Mouse (Mus musculus) cerebellum, postnatal 10 days (tissue): ENCODE results near the gene Lmx1b.

Source experiments
- DNase-seq, 2 experiments: peaks; one replicate each; pipeline ENCODE4 v3.0.0; 2021; ENCODE audit warnings: mixed read lengths in 2 of 2

The Lmx1b gene

DNA sequence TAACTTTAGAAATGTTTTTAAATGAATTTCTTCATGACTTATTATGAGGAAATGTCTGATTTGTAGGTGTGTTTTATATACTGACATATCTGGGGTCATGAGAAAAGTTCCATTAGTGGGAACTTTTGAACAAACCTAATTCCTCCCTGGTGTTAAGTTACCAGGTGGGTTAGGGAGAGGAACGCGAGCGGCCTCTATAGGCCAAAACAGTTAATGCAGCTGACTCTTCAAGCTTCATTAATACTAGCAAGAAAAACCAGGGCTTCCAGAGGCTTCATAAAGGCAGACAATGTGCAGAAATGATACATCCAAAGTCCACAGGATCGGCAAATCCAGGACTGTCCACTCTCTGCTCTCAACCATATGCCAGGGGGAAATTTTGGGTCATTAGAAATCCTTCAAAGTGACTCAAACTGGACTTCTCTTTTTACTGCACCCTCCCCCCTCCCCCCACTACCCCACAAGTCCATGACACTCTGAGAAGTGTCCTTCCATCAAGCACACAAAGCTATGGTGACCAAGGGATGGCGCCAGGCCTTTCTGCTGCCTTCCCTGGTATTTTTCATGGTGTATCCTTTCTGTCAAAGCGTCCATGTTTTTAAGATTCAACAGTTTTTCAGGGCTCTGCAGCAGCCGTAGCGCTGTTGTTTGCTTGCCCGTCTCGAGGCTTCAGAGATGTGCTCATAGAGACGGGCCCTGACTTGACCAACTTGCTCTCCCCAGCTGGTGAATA lies 97.4 kb downstream of the Lmx1b start:
- peak; percentile 83 to 86 for DNase-seq

DNA sequence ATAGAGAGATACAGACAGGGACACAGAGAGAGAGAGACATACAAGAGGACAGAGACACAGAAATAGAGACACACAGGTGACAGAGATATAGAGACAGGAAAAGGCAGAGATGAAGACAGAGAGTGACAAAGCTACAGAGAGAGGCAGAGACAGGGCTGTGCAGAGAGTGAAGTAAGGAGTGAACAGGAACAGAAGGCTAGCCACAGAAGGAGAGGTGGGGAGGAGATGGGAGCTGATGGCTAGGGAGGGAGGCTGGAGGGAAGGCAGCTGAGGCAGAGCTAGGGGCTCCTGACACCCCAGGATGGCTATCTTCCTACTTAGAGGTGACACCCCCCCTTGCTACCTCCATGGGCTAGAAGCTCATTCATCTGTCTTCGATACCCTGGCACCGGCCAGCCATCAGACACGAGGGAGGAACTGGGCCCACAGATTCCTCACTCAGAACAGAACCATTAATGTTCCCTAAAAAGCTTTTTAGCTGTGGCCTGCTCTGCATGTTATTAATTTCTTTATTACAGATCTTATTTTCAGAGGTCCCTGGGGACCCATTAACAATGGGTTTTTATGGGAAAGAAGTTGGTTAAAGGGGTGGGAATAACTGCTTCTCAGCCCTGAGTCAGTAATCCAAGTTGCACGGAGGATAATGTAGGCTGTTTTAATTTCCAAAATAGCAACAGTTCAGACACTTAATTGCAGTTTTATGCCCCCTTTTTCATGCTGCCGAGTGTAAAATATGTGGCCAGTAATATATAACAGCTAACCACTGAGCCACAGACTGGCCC lies 114.8 kb downstream of the Lmx1b start:
- DNase-seq = no peak

GRCm38 (mm10) chr2:33515856-33516255 lies 124.5 kb downstream of the Lmx1b start:
- DNase-seq = no peak

DNA sequence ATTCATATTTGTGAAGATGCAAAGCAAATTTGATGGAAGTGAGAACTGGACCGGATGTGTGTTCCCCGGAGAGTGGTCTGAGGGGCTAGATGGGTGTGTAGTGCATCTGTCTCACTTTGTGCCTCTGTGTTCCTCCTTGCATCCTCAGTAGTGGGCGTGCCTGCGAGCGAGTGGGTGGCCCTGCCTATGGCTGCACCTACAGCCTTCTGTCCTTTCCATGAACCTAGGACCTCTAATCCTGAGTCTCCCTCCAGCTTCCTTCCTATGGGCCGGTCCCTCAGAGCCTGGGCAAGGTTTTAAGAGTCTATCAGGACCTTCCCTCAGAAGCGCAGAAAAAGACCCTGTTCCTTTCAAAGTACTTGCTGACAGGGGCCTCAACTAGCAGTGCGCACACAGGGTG lies 124.9 kb downstream of the Lmx1b start:
- DNase-seq = no peak
